Mouse (Mus musculus) lung, postnatal 0 days (tissue): ENCODE results near the gene Trim7.

Experiments
- CTCF ChIP-seq: IDR thresholded peaks from 2 replicates; pipeline ENCODE4 v1.5.1; 2016; ENCODE audit warnings: antibody characterized with exemption, mild to moderate bottlenecking
- EP300 ChIP-seq: IDR thresholded peaks from 2 replicates; pipeline ENCODE4 v1.6.1; 2016; ENCODE audit warnings: antibody characterized with exemption, mild to moderate bottlenecking, control low read depth

- no peak for TF ChIP-seq CTCF
- no peak for TF ChIP-seq EP300
Observed at GRCm38 (mm10) chr11:48840805-48841204, 14.9 kb downstream of the Trim7 start.
